Mouse (Mus musculus) erythroblast, embryonic 14.5 days (primary cell): ENCODE results near the gene Aar2.

Experiments used
- GATA1 ChIP-seq: IDR thresholded peaks from 2 replicates; pipeline ENCODE4 v1.6.1; 2012; ENCODE audit warnings: low read length, inconsistent platforms, mixed read lengths
- TAL1 ChIP-seq: IDR thresholded peaks from 3 replicates; pipeline ENCODE4 v1.6.1; 2012; ENCODE audit warnings: low read length, inconsistent platforms, mixed read lengths

DNA sequence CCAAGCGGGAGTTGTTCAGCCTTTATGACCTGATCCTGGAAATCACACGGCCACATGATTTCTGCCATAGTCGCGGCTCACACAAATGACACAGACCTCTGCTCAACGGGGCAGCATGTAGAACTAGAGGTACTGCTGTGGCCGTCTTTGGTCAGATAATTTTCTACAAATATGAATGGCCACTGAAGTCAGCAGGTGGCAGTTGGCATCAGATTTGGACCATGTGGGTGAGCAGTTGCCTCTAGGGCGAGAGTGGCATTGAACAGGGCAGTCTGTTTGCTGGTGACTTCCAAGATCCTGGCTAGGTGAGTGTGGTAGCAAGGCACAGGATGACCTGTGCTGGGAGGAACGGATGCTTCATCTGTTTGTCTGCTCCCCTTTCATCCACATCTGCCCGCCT lies 42.1 kb downstream of the Aar2 start:
- TF ChIP-seq TAL1 (no peak), GATA1 (no peak)
